Mouse (Mus musculus) forebrain, embryonic 10.5 days (tissue): ENCODE measurements at regions not wholly inside any gene's neighbourhood (a gene's known extent, or its start where the extent isn't known, plus 50 kb on each side); places are given as distances from the start of the nearest gene placed in this dataset.

Experiments used
- DNase-seq: peaks from one replicate; pipeline ENCODE4 v3.0.0-alpha.2; 2017; ENCODE audit warnings: low spot score; ENCODE audit errors: extremely low spot score
- H3K27ac ChIP-seq: fragments of 300-500 bp; sonication (generic); 2 replicates; pipeline ENCODE4 v1.5.1; 2016; ENCODE audit warnings: mild to moderate bottlenecking
- H3K27me3 ChIP-seq: fragments of 300-500 bp; sonication (generic); 2 replicates; pipeline ENCODE4 v1.6.1; 2016; ENCODE audit warnings: mild to moderate bottlenecking; ENCODE audit not compliant: poor library complexity, severe bottlenecking
- H3K36me3 ChIP-seq: fragments of 300-500 bp; sonication (generic); replicated peaks from 2 replicates; pipeline ENCODE4 v1.6.1; 2016; ENCODE audit warnings: mild to moderate bottlenecking, moderate library complexity
- H3K4me1 ChIP-seq: fragments of 300-500 bp; sonication (generic); 2 replicates; pipeline ENCODE4 v1.6.1; 2016
- H3K4me3 ChIP-seq: fragments of 300-500 bp; sonication (generic); 2 replicates; pipeline ENCODE4 v1.5.1; 2016; ENCODE audit warnings: mild to moderate bottlenecking, moderate library complexity
- H3K9me3 ChIP-seq: fragments of 300-500 bp; sonication (generic); 2 replicates; pipeline ENCODE4 v1.6.1; 2016; ENCODE audit warnings: mild to moderate bottlenecking, moderate library complexity
- WGBS: fragments of 180-500 bp; shearing (Covaris S2); methylation state at CpG from one replicate; pipeline ENCODE4 v1.1.7; 2016; 5-methylcytosine and 5-hydroxymethylcytosine counted together

- no peaks in the 10 kb centered on the region for H3K9me3 ChIP-seq
- H3K36me3 ChIP-seq = no peaks in the 10 kb centered on the region
- no peaks in the 10 kb centered on the region for H3K27me3 ChIP-seq
- DNase-seq = no peak
- H3K4me3 ChIP-seq = no peak overlapping the region
- no peaks in the 10 kb centered on the region for H3K4me1 ChIP-seq
- no peak overlapping the region for H3K27ac ChIP-seq
Observed at GRCm38 (mm10) chr4:64945547-64945946, 178.4 kb upstream of the Pappa start.

- no peak overlapping the region for H3K4me3 ChIP-seq
- H3K27me3 ChIP-seq = no peaks in the 10 kb centered on the region
- no peaks in the 10 kb centered on the region for H3K4me1 ChIP-seq
- H3K27ac ChIP-seq = no peak overlapping the region
- no peak for DNase-seq
- H3K9me3 ChIP-seq = no peaks in the 10 kb centered on the region
- no peaks in the 10 kb centered on the region for H3K36me3 ChIP-seq
Observed at GRCm38 (mm10) chr4:64952651-64953050, 171.3 kb upstream of the Pappa start.

- Histone ChIP-seq H3K4me1 (no peaks in the 10 kb centered on the region), H3K9me3 (no peaks in the 10 kb centered on the region), H3K36me3 (no peaks in the 10 kb centered on the region), H3K27me3 (no peaks in the 10 kb centered on the region), H3K4me3 (no peak overlapping the region), H3K27ac (no peak overlapping the region)
- DNase-seq = no peak
- WGBS = 88% methylated on average over 4 of the region's 4 CpGs
Observed at GRCm38 (mm10) chr4:64958843-64959242, 165.1 kb upstream of the Pappa start.

- H3K4me1 ChIP-seq = no peaks in the 10 kb centered on the region
- H3K36me3 ChIP-seq = no peaks in the 10 kb centered on the region
- DNase-seq = no peak
- H3K9me3 ChIP-seq = no peaks in the 10 kb centered on the region
- WGBS = 83% methylated on average over 4 of the region's 4 CpGs
- no peaks in the 10 kb centered on the region for H3K27me3 ChIP-seq
- H3K4me3 ChIP-seq = no peak overlapping the region
- no peak overlapping the region for H3K27ac ChIP-seq
Observed at GRCm38 (mm10) chr4:64961796-64962195, 162.2 kb upstream of the Pappa start.
